Mouse (Mus musculus) gonadal fat pad, adult 2 months (tissue): Measurements from ENCODE around the gene Caprin1. TPM values are rescaled to one million over a fixed set of nuclear protein-coding genes. Genes with fewer than 3 reads are reported as not detected.

Experiments used
- DNase-seq: peaks from one replicate; pipeline ENCODE4 v3.0.0-alpha.2; 2012; ENCODE audit warnings: low read depth
- polyA plus RNA-seq: library from polyadenylated mRNA; depleted of rRNA; stranded (reverse); fragments of >200 nt; gene quantifications from 2 replicates; pipeline ENCODE4 v1.2.3, GENCODE M21; 2012; rRNA removed

The Caprin1 gene
- polyA plus RNA-seq: 112 and 138 TPM in 2 replicates

DNA sequence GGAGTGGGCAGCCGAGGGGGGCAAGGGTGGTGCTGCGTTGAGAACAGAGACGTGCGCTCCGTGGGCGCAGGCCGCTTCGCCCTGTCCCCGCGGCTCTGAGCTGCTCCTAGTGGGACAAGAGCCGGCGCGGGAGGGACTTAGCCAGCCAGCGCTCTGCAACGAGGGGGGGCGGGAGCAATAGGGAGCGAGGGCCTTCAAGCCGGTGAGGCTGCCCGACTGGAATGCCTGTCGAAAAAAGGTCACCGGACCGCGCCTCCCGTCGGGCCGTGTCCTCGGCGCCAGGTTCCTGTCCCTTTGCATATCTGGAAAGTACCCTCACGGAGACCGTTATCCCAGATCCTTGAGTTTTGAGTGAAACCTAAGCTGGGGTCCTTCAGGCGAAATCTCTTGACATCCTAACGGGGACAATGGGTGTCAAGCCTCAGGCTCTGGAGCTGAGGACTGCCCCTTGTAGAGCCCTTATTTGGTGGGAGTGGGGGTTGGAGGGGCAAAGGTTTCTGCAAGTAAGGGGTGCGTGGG lies at the start of gene Caprin1:
Gene Caprin1 (minus strand): TSS at position 159 of the 519 bp plus-strand sequence.
- peak; percentile 47 for DNase-seq

GRCm38 (mm10) chr2:103846875-103847274 lies 49.4 kb upstream of the Caprin1 start:
- DNase-seq: no peak

- no peak for DNase-seq
Observed at GRCm38 (mm10) chr2:103846271-103846670, 48.8 kb upstream of the Caprin1 start.

DNA sequence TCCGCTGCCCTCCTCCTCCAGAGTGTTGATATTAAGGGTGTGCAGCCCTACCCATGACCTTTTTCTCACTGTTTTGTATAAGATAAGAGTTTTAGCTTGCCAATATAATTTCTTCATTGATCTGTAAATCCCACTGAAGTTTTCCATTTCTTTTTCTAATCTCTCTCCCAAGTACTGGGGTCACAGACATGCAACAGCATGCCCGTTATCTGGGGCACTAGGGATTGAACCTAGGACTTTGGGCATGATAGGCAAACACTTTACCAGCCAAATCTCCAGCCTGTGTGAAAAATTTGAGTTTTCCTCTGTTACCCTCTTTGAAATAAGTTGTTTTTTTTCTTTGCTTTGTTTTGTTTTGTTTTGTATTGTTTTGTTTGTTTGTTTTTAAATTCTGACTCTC lies 46.6 kb upstream of the Caprin1 start:
- no peak for DNase-seq

GRCm38 (mm10) chr2:103843321-103843720 lies 45.9 kb upstream of the Caprin1 start:
- DNase-seq: no peak

GRCm38 (mm10) chr2:103842299-103842698 lies 44.9 kb upstream of the Caprin1 start:
- DNase-seq: no peak

GRCm38 (mm10) chr2:103838483-103838882 lies 41.0 kb upstream of the Caprin1 start:
- DNase-seq: no peak

- DNase-seq: no peak
Observed at GRCm38 (mm10) chr2:103837166-103837565, 39.7 kb upstream of the Caprin1 start.

DNA sequence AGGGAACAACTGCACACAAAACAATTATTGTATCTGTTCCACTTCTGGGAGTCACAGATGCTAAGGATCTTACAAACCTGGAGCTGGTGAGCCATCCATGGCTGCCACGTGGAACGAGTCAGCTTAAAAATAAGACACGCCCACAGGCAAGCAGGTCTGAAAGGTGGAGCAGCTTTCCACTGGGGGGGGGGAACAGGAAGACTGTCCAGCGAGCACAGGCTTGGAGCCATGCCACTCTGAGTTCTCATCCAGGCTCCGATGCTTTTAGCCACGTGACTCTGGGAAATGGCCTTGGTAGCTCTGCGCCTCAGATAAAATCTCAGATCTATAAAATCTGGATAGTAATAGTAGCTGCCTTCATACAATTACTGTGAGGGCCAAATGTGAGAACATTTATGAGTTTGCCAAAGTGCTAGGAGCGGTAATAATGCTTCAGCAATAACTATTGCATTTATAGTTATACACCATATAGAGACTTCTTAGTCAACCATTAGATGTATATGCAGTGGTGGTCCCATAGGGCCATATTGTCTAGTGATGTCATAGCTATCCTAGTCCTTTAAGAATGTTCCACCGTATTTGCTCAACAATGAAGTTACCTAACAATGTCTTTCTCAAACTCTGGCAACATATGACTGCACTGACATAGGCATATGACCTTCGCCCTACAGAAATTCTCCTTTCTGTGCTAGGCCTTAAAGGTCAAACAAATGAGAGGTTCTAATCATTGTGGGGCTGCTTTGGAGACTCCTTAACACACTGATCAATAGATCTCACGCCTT lies 38.4 kb upstream of the Caprin1 start:
- DNase-seq: peak; percentile 71

GRCm38 (mm10) chr2:103833816-103834445 lies 36.5 kb upstream of the Caprin1 start:
- DNase-seq: peak; percentile 57

DNA sequence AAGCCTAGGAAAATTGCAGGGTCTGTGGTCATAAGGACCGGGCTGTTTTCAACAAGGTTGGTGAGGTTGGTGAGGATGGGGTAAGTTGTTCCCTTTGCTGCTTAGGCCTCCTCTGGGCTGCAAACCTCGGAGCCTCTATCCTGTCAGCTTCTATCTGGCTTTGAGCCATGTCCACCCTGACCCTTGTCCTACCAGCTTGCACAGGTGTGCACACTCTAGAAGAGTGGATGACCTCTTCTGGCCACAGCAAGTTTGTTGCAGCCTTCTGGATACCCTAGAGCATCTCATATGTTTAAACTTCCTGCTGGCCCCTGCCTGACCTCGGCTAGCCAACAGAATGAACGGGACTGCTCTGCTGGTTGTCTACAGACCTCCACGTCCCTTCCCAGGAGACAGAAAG lies 35.5 kb upstream of the Caprin1 start:
- DNase-seq: no peak

GRCm38 (mm10) chr2:103828900-103829299 lies 31.5 kb upstream of the Caprin1 start:
- no peak for DNase-seq

DNA sequence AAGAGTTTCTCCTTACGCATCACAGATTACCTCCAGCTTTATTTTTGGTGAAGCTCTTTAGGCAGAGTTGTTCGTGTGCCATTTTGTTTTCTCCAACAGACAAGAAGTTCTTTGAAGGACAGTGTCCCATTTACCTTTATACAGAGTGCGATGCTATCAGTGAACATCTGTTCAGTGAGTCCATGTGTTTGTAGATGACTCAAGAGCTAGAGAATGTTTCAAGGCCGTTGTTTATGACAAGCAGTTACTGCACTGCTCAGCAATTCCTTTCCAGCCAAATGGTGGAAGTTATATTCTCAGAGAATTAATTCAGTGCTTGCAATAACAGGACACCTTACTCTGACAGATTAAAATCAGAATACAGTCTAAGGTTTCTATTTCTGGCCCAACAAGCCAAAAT lies 27.5 kb upstream of the Caprin1 start:
- DNase-seq: no peak

DNA sequence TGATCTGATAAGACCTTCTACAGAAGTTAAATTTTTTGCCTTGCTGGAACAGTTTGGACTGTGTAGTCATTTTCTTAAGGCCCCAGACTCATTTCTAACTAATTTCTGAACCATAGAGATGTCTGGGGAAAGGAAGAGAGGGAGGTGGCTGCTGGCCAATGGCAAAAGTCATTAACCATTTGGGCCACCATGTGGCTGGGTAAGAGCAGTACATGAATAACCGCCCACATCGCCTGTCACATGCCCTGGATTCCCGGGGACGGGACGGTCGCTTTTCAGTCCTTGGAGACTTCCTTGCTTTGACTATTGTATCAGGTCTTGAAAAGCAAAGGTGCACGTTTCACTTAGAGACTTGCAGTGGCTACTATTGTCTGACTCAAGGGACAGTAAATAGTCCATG lies 25.1 kb upstream of the Caprin1 start:
- no peak for DNase-seq

GRCm38 (mm10) chr2:103817145-103817895 lies 19.9 kb upstream of the Caprin1 start:
- DNase-seq: no peak

GRCm38 (mm10) chr2:103815976-103816375 lies 18.5 kb upstream of the Caprin1 start:
- DNase-seq: no peak

DNA sequence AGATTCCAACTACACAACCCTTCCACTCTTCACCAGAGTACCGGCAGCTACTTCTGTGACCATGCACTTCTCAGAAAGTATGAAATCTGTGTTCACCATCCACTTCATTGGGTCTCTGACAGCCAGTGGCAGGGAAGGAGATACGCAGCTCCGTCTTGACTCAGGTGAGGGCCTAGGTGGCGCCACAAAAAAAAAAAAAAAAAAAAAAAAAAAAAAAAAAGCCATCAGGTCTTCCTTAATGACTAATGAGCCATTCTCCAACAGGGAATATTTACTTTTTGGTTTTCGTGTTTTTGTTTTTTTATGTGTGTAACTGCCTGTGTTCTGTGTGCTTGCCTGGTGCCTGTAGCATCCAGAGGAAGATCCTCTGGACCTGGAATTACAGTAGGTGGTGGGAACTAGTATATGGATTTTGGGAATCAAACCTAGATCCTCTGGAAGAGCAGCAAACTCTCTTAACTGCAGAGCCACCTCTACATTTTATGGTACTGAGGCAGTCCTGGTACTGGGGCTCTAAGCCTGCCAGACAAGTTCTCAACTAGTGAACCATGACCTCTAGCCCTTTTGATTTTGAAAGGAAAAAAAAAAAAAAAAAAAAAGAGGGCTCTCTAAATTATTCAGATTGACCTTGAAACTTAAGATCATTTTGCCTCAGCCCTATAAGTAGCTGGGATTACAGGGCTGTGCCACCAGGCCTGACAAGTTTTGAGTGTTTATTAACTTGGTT lies 14.2 kb upstream of the Caprin1 start:
- no peak for DNase-seq

DNA sequence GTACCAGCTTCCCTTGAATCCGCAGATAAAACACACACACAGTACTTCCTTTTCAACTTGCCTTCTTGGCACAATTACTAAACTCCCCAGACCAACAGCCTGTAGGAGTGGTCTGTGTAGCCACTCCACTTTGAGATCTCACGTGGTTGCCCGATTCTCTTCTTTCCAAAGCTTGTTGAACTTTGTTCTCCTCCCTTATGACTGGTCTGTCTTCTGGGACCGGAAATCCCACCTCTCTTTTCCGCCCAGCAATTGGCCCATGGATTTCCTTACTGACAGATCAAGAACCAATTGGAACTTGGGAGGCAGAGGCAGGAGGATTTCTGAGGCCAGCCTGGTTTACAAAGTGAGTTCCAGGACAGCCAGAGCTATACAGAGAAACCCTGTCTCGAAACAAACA lies 13.0 kb upstream of the Caprin1 start:
- DNase-seq: no peak

GRCm38 (mm10) chr2:103808466-103808865 lies 11.0 kb upstream of the Caprin1 start:
- DNase-seq: no peak

- DNase-seq: no peak
Observed at GRCm38 (mm10) chr2:103803770-103804530, 6.5 kb upstream of the Caprin1 start.

- DNase-seq: no peak
Observed at GRCm38 (mm10) chr2:103802422-103802821, 5.0 kb upstream of the Caprin1 start.
